Mouse (Mus musculus): Measurements from ENCODE around the gene Frs3.

Frs3 gene

GRCm38 (mm10) chr17:47730633-47731575 is 42.1 kb downstream of the Frs3 start:
- DNase-seq (ENCODE audit: extremely low spot score, low read depth, low spot score), result no peak

- no peak for DNase-seq (ENCODE audit: extremely low spot score, low read depth, low spot score)
Observed at GRCm38 (mm10) chr17:47735553-47736100, 46.8 kb downstream of the Frs3 start.

GRCm38 (mm10) chr17:47736856-47737255 is 48.0 kb downstream of the Frs3 start, which contains the start of gene Tfeb:
Gene Tfeb, plus strand, starts transcription at chr17:47737030.
- DNase-seq (ENCODE audit: extremely low spot score, low read depth, low spot score), result no peak

GRCm38 (mm10) chr17:47737271-47738065 is 48.6 kb downstream of the Frs3 start:
- no peak for DNase-seq (ENCODE audit: extremely low spot score, low read depth, low spot score)

GRCm38 (mm10) chr17:47738066-47738878 is 49.4 kb downstream of the Frs3 start:
- no peak for DNase-seq (ENCODE audit: extremely low spot score, low read depth, low spot score)

GRCm38 (mm10) chr17:47738879-47739798 is 50.3 kb downstream of the Frs3 start:
- no peak for DNase-seq (ENCODE audit: extremely low spot score, low read depth, low spot score)

- no peak for DNase-seq (ENCODE audit: extremely low spot score, low read depth, low spot score)
Observed at GRCm38 (mm10) chr17:47740186-47740585, 51.4 kb downstream of the Frs3 start.

GRCm38 (mm10) chr17:47742991-47743734 is 54.3 kb downstream of the Frs3 start:
- DNase-seq (ENCODE audit: extremely low spot score, low read depth, low spot score), result no peak

- no peak for DNase-seq (ENCODE audit: extremely low spot score, low read depth, low spot score)
Observed at GRCm38 (mm10) chr17:47744086-47744485, 55.3 kb downstream of the Frs3 start.

GRCm38 (mm10) chr17:47744746-47745368 is 56.0 kb downstream of the Frs3 start:
- no peak for DNase-seq (ENCODE audit: extremely low spot score, low read depth, low spot score)

- DNase-seq (ENCODE audit: extremely low spot score, low read depth, low spot score), result no peak
Observed at GRCm38 (mm10) chr17:47748791-47749553, 60.1 kb downstream of the Frs3 start.

GRCm38 (mm10) chr17:47749626-47750025 is 60.8 kb downstream of the Frs3 start:
- no peak for DNase-seq (ENCODE audit: extremely low spot score, low read depth, low spot score)

- no peak for DNase-seq (ENCODE audit: extremely low spot score, low read depth, low spot score)
Observed at GRCm38 (mm10) chr17:47750101-47750500, 61.3 kb downstream of the Frs3 start.

- no peak for DNase-seq (ENCODE audit: extremely low spot score, low read depth, low spot score)
Observed at GRCm38 (mm10) chr17:47751811-47752210, 63.0 kb downstream of the Frs3 start.

- no peak for DNase-seq (ENCODE audit: extremely low spot score, low read depth, low spot score)
Observed at GRCm38 (mm10) chr17:47753130-47753775, 64.4 kb downstream of the Frs3 start.

Data from hindlimb bud, embryonic 11.5 days (tissue).